Comparison of ENCODE assay signal across 10 mouse cellular contexts in genomic region chrX:103356761-103357236, GRCm38 (mm10). TPM values are rescaled to one million over a fixed set of nuclear protein-coding genes. Genes with fewer than 3 reads are reported as not detected.
DNase-seq lines count a peak whose midpoint lies in the region; ATAC-seq and TF ChIP-seq lines count a peak whose summit lies in the region.
"Had no signal": no experiment of that assay in that cellular context is flagged by ENCODE, and none has a peak within 500 bp of the region (broad histone marks: within the 10 kb centered on the region; RNA-seq: fewer than 3 reads in every experiment).

No protein-coding gene starts in this region.

- no peak for TF ChIP-seq CTCF in kidney, adult 2 months (conservative IDR thresholded peaks at IDR 0.05; ENCODE audit: insufficient read depth, insufficient read length, low read depth, low read length)
- TF ChIP-seq CTCF in ES-Bruce4 (IDR thresholded peaks at IDR 0.05; ENCODE audit: low read depth, low read length) = no peak

- no peaks in the 10 kb centered on the region for H3K36me3 ChIP-seq in kidney, adult 2 months (ENCODE audit: control insufficient read depth, insufficient read depth, low read length)
- H3K36me3 ChIP-seq in ES-Bruce4 (ENCODE audit: control insufficient read depth, insufficient read depth, low read length, poor library complexity, severe bottlenecking) = no peaks in the 10 kb centered on the region
- H3K36me3 ChIP-seq in heart, embryonic 16.5 days (ENCODE audit: control insufficient read depth, insufficient read depth) = no peaks in the 10 kb centered on the region
- no peaks in the 10 kb centered on the region for H3K36me3 ChIP-seq in limb, embryonic 14.5 days (ENCODE audit: control insufficient read depth, insufficient read depth, low read length)

- peak overlapping the region; percentile 80 for H3K4me3 ChIP-seq in kidney, adult 2 months (ENCODE audit: insufficient read depth, low read depth, low read length)
- H3K4me3 ChIP-seq in ES-Bruce4 (ENCODE audit: low read depth, low read length) = peak overlapping the region; percentile 99
- H3K4me3 ChIP-seq in heart, embryonic 16.5 days (ENCODE audit: low read length) = peak overlapping the region; percentile 66
- H3K4me3 ChIP-seq in limb, embryonic 14.5 days (replicated peaks; ENCODE audit: low read length) = peak overlapping the region; percentile 54

- peak overlapping the region; percentile 73 for H3K4me2 ChIP-seq in heart, embryonic 16.5 days (ENCODE audit: low read depth, low read length)
- peak overlapping the region; percentile 45 for H3K4me2 ChIP-seq in limb, embryonic 14.5 days (replicated peaks; ENCODE audit: low read depth, low read length, severe bottlenecking)

- H3K27me3 ChIP-seq in kidney, adult 2 months (replicated peaks; ENCODE audit: control insufficient read depth, insufficient read depth, low read length) = no peaks in the 10 kb centered on the region
- H3K27me3 ChIP-seq in ES-Bruce4 (ENCODE audit: control insufficient read depth, insufficient read depth, low read length, poor library complexity, severe bottlenecking) = no peaks in the 10 kb centered on the region
- H3K27me3 ChIP-seq in heart, embryonic 16.5 days (ENCODE audit: control insufficient read depth, insufficient read depth, low read length) = peaks cover 35% of the 10 kb centered on the region
- peaks cover 9% of the 10 kb centered on the region; the same call in 1 of the 2 replicates for H3K27me3 ChIP-seq in limb, embryonic 14.5 days (ENCODE audit: control insufficient read depth, insufficient read depth, low read length)

- no peak overlapping the region for H3K27ac ChIP-seq in kidney, adult 2 months (ENCODE audit: insufficient read depth, low read depth, low read length)
- peak overlapping the region; percentile 54; the same call in 1 of the 2 replicates for H3K27ac ChIP-seq in ES-Bruce4 (ENCODE audit: insufficient read depth, low read length)
- H3K27ac ChIP-seq in heart, embryonic 16.5 days (ENCODE audit: low read length) = no peak overlapping the region
- H3K27ac ChIP-seq in limb, embryonic 14.5 days (replicated peaks; ENCODE audit: low read depth, low read length) = no peak overlapping the region

- DNase-seq in kidney, adult 2 months = peak; percentile 4
- no peak for DNase-seq in kidney, adult 9 months
- peak; percentile 53 for DNase-seq in cerebellum, postnatal 10 days
- no peak for DNase-seq in limb, embryonic 14.5 days (ENCODE audit: low spot score)
- peak; percentile 25 for DNase-seq in right cerebral cortex, postnatal 4 days

- H3K9me3 ChIP-seq in ES-Bruce4 (replicated peaks; ENCODE audit: control insufficient read depth, insufficient read depth, low read length, poor library complexity, severe bottlenecking) = no peaks in the 10 kb centered on the region
- no peaks in the 10 kb centered on the region for H3K9me3 ChIP-seq in heart, embryonic 16.5 days (replicated peaks; ENCODE audit: control insufficient read depth, low read length)
- no peaks in the 10 kb centered on the region for H3K9me3 ChIP-seq in limb, embryonic 14.5 days (ENCODE audit: control insufficient read depth, low read length)

- no peak for TF ChIP-seq POLR2A in kidney, adult 2 months (IDR thresholded peaks at IDR 0.05; ENCODE audit: low read depth, low read length)
- no peak for TF ChIP-seq POLR2A in ES-Bruce4 (IDR thresholded peaks at IDR 0.05; ENCODE audit: insufficient read depth, low read length)
- no peak for TF ChIP-seq POLR2A in limb, embryonic 14.5 days (IDR thresholded peaks at IDR 0.05; ENCODE audit: borderline replicate concordance, extremely low read depth, insufficient read depth, insufficient read length)

- no peak; the same call in 1 of the 2 replicates for ATAC-seq in heart, embryonic 16.5 days (replicated peaks; ENCODE audit: extremely low read depth, insufficient read depth, low FRiP score)
- ATAC-seq in limb, embryonic 14.5 days (ENCODE audit: low FRiP score, low read depth) = peak; percentile 57; the same call in 1 of the 2 replicates
- ATAC-seq in erythroid progenitor cell, adult 5-6 weeks (replicated peaks; ENCODE audit: low FRiP score, poor library complexity, severe bottlenecking) = no peak

- TF ChIP-seq EP300 in ES-Bruce4 (IDR thresholded peaks at IDR 0.05; ENCODE audit: insufficient read depth, low read depth, low read length) = no peak

- WGBS in kidney, adult 2 months = 2% methylated on average over 24 of the region's 24 CpGs
- WGBS in heart, embryonic 16.5 days = 8% methylated on average over 24 of the region's 24 CpGs
- 14% methylated on average over 24 of the region's 24 CpGs for WGBS in limb, embryonic 14.5 days

- H3K9ac ChIP-seq in ES-Bruce4 (ENCODE audit: low read depth, poor library complexity, severe bottlenecking) = peak overlapping the region; percentile 78
- H3K9ac ChIP-seq in heart, embryonic 16.5 days (ENCODE audit: low read length) = peak overlapping the region; percentile 68
- H3K9ac ChIP-seq in limb, embryonic 14.5 days (ENCODE audit: low read depth, low read length, severe bottlenecking) = peak overlapping the region; percentile 63

- H3K4me1 ChIP-seq in kidney, adult 2 months (ENCODE audit: control insufficient read depth, insufficient read depth, low read length) = no peaks in the 10 kb centered on the region
- H3K4me1 ChIP-seq in ES-Bruce4 (ENCODE audit: control insufficient read depth, insufficient read depth, low read length) = no peaks in the 10 kb centered on the region
- H3K4me1 ChIP-seq in heart, embryonic 16.5 days (ENCODE audit: control insufficient read depth, insufficient read depth, low read length) = peaks cover 2% of the 10 kb centered on the region; the same call in 1 of the 2 replicates
- no peaks in the 10 kb centered on the region for H3K4me1 ChIP-seq in limb, embryonic 14.5 days (ENCODE audit: control insufficient read depth, insufficient read depth, low read length)

RNA-seq across cellular contexts. Expression of gene Chic1, which starts 0.5 kb away (rescaled TPM):
- polyA plus RNA-seq in kidney, adult 2 months (2012; rRNA removed) = 0.91 and 1.5 TPM in 2 replicates
- polyA plus RNA-seq in ES-Bruce4 (2011; ENCODE audit: insufficient read depth, insufficient read length, low read depth, missing spikeins) = 9.2 and 9.8 TPM in 2 replicates
- 1.8 and 1.9 TPM in 2 replicates for polyA plus RNA-seq in heart, embryonic 16.5 days (2015; fragmentation: Nextera tagmentation; extraction: Ambion mirVana)
- 2.6 and 3.2 TPM in 2 replicates for polyA plus RNA-seq in limb, embryonic 14.5 days (2012; rRNA removed)
- polyA plus RNA-seq in limb, embryonic 14.5 days (2014; fragmentation: Nextera tagmentation; extraction: Ambion mirVana) = 2.0 and 3.3 TPM in 2 replicates
- not detected in 2 replicates for total RNA-seq in erythroid progenitor cell, adult 5-6 weeks (2015; ENCODE audit: low replicate concordance)
- total RNA-seq in erythroid progenitor cell, adult 5-6 weeks (2017; ENCODE audit: low replicate concordance) = not detected in 2 replicates

RNA-seq across cellular contexts. Expression of gene Cdx4, which starts 35.6 kb away (rescaled TPM):
- polyA plus RNA-seq in kidney, adult 2 months (2012; rRNA removed) = 0.09 and 0.10 TPM in 2 replicates
- polyA plus RNA-seq in ES-Bruce4 (2011; ENCODE audit: insufficient read depth, insufficient read length, low read depth, missing spikeins) = 1.2 and 1.5 TPM in 2 replicates
- not detected in 2 replicates for polyA plus RNA-seq in heart, embryonic 16.5 days (2015; fragmentation: Nextera tagmentation; extraction: Ambion mirVana)
- polyA plus RNA-seq in limb, embryonic 14.5 days (2012; rRNA removed) = not detected in 2 replicates
- polyA plus RNA-seq in limb, embryonic 14.5 days (2014; fragmentation: Nextera tagmentation; extraction: Ambion mirVana) = 0.10 TPM in 1 of 2 replicates, not detected in the other
- not detected in 2 replicates for total RNA-seq in erythroid progenitor cell, adult 5-6 weeks (2015; ENCODE audit: low replicate concordance)
- not detected in 2 replicates for total RNA-seq in erythroid progenitor cell, adult 5-6 weeks (2017; ENCODE audit: low replicate concordance)
- total RNA-seq: adrenal gland, adult 18-20 months; layer of hippocampus, postnatal 36 days had no signal

RNA-seq across cellular contexts. Expression of gene Tsx, which starts 57.5 kb away (rescaled TPM):
- polyA plus RNA-seq in kidney, adult 2 months (2012; rRNA removed) = 0.13 and 0.16 TPM in 2 replicates
- polyA plus RNA-seq in ES-Bruce4 (2011; ENCODE audit: insufficient read depth, insufficient read length, low read depth, missing spikeins) = 0.75 and 0.84 TPM in 2 replicates
- not detected in 2 replicates for polyA plus RNA-seq in heart, embryonic 16.5 days (2015; fragmentation: Nextera tagmentation; extraction: Ambion mirVana)
- 1.2 and 1.7 TPM in 2 replicates for polyA plus RNA-seq in limb, embryonic 14.5 days (2012; rRNA removed)
- 0.32 and 0.35 TPM in 2 replicates for polyA plus RNA-seq in limb, embryonic 14.5 days (2014; fragmentation: Nextera tagmentation; extraction: Ambion mirVana)
- total RNA-seq in erythroid progenitor cell, adult 5-6 weeks (2015; ENCODE audit: low replicate concordance) = not detected in 2 replicates
- total RNA-seq in erythroid progenitor cell, adult 5-6 weeks (2017; ENCODE audit: low replicate concordance) = not detected in 2 replicates

Comparison
In these comparisons a context has a peak if more than half of its experiments do, and no peak if none do; other contexts are left out.
1. DNase-seq: peak in kidney, adult 2 months (single experiment), cerebellum, postnatal 10 days (2 of 2) and right cerebral cortex, postnatal 4 days (single experiment); none in kidney, adult 9 months (single experiment) and limb, embryonic 14.5 days (single experiment).
2. Peak in every context shown above with its lines, with median percentiles within 50 percentile points of each other: H3K4me3 ChIP-seq and H3K9ac ChIP-seq.